Mouse (Mus musculus) testis, postnatal 10 days (tissue): ENCODE data around the gene Cacna1a.

ENCODE experiments used
- DNase-seq: peaks from one replicate; pipeline ENCODE4 v3.0.0; 2021; ENCODE audit warnings: low spot score

Gene Cacna1a

DNA sequence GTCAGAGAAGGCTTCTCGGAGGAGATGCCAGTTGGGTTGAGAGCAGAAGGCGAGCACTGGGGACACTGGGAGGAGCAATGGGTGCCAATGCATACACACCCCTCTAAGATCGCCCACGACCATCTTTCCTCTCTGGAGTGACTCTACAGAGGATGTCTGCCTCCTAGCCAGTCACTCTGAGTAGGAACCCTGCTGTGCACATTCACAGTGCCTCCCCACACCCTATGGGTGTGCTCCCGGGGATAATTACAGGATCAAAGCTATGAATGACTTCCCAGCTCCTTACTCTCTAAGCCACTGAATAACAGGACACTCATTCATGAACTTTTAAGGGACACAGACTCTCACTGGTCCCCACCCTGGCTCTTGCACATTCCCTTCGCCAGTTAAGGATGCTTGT, 151.1 kb downstream of the Cacna1a start:
- DNase-seq: no peak

GRCm38 (mm10) chr8:84542481-84542880, 154.2 kb downstream of the Cacna1a start:
- no peak for DNase-seq

GRCm38 (mm10) chr8:84545522-84545921, 157.3 kb downstream of the Cacna1a start:
- DNase-seq: no peak

- DNase-seq: no peak
Measured at GRCm38 (mm10) chr8:84552457-84552856, 164.2 kb downstream of the Cacna1a start.

DNA sequence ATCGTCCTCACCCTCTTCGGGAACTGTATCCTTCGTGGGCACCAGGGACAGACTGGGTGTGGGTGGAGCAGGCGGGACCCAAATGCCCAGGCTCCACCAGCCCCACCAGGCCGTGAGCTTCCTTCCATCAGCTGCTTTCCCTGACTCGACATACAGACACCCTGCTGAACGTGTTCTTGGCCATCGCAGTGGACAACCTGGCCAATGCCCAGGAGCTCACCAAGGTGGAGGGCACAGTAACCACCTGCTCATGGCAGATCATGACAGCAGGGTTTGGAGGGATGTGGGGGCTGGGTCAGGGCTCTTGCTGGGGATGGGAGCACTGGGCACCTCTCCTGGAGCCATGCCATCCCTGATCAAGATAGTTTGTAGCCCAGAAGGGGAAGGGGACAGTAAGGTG, 164.9 kb downstream of the Cacna1a start:
- no peak for DNase-seq

- no peak for DNase-seq
Measured at GRCm38 (mm10) chr8:84553617-84554016, 165.4 kb downstream of the Cacna1a start.

- peak; percentile 78 for DNase-seq
Measured at GRCm38 (mm10) chr8:84554301-84555027, 166.2 kb downstream of the Cacna1a start.

DNA sequence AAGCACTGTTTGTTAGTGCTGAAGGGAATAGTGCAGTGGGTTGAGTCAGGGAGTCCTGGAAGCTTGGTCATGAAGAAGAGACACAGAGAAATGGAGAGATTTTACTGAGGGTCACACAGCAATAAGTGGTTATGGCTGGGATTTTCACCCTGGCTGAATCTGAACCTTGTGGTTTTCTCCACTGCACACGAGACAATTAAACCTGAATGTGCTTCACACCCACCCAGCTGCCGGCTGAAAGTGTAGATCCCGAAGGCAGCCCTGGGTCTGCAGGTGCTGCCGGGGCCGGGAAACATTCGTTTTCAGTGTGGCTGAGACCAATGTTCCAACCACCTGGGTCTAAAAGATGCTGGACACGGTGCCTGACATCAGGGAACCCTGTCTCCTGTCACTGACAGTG, 167.0 kb downstream of the Cacna1a start:
- no peak for DNase-seq

GRCm38 (mm10) chr8:84557936-84558335, 169.7 kb downstream of the Cacna1a start:
- DNase-seq: no peak

DNA sequence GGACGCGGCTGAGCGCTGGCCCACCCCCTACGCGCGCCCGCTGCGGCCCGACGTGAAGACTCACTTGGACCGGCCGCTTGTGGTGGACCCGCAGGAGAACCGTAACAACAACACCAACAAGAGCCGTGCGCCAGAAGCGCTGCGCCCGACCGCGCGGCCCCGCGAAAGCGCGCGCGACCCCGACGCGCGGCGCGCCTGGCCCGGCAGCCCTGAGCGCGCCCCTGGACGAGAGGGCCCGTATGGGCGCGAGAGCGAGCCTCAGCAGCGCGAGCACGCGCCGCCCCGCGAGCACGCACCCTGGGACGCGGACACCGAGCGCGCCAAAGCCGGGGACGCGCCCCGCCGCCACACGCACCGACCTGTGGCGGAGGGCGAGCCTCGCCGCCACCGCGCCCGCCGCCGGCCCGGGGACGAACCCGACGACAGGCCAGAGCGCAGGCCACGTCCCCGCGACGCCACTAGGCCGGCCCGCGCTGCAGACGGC, 170.9 kb downstream of the Cacna1a start:
- DNase-seq: no peak

DNA sequence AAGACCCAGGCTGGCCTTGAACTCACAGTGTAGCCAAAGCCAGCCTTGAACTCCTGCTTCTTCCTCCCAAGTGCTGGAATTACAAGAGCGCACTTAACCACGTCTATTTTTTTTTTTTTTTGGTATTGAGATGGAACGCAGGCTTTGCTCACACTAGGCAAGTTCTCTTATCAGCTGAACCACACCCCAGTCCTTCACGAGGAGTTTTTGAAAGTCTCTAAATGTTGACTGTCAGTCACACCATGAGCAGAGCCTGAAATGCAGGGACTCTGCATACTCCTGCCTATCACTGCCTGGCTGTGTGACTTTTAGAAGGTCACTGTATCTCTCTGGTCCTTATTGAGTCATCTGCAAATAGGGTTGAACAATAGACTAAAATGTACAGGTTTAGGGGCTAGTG, 173.5 kb downstream of the Cacna1a start:
- DNase-seq: no peak

- no peak for DNase-seq
Measured at GRCm38 (mm10) chr8:84564042-84564441, 175.8 kb downstream of the Cacna1a start.

GRCm38 (mm10) chr8:84565577-84566360, 177.5 kb downstream of the Cacna1a start:
- no peak for DNase-seq

DNA sequence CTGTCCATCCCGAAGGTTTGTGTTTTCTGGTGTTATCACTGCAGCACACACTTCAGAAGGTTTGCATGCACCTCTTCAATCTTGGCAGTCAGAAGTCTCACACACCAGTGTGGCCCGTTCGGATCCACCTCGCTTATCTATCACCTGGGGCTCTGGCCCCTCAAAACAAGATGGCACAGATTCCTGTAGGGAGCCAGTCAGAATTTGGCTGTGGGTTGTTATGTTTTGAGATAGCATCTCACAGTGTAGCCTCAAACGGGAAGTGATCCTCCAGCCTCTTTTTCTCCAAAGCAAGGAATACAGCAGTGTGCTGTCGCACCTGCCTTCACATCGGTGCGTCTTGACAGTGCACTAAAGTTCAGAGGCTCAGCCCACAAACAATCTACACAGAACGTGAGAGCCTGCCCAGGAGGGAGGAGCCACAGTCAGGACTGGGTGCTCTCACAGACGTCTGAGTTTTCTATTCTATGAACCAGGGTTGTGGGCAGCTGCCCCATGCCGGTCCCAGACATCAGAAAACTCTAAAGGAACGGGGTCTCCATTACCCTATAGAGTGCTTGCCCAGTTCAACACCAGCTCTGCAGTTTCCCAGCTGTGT, 178.7 kb downstream of the Cacna1a start:
- no peak for DNase-seq

DNA sequence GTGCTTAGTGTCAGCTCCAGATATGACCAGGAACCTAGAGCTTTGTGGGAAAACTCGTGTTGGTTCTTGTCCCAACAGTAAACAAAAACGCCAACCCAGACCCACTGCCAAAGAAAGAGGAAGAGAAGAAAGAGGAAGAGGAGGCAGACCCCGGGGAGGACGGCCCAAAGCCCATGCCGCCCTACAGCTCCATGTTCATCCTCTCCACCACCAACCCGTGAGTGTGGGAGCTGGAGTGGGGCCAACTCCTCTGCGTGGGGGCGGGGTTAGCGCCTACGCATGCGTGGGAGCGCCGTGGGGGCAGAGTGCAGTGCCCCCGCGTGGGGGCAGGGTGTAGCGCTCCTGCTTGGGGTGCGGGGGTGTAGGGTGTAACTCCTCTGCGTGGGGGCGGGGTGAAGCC, 179.3 kb downstream of the Cacna1a start:
- DNase-seq: peak; percentile 80

- no peak for DNase-seq
Measured at GRCm38 (mm10) chr8:84568737-84569136, 180.5 kb downstream of the Cacna1a start.

GRCm38 (mm10) chr8:84569921-84570673, 181.9 kb downstream of the Cacna1a start:
- peak; percentile 55 for DNase-seq

GRCm38 (mm10) chr8:84577432-84577831, 189.2 kb downstream of the Cacna1a start:
- DNase-seq: no peak

DNA sequence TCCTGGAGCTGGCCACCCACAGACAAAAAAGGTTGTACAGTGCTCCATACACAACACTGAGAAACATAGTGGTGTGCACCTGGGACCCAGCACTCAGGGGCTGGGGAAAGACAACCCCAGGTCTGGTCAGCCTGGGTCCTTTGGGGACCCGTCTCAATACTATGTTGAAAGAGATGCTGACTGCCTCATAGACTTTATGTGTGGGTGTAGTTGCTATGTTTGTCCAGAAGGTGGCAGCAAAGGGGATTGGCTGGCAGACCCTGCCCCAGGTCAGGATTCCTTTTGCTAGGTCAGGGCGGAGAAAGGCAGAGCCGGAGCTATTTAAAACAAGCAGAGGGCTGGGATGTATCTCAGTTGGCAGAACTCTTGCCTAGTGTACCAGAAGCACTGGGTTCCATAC, 191.4 kb downstream of the Cacna1a start:
- DNase-seq: peak; percentile 58

DNA sequence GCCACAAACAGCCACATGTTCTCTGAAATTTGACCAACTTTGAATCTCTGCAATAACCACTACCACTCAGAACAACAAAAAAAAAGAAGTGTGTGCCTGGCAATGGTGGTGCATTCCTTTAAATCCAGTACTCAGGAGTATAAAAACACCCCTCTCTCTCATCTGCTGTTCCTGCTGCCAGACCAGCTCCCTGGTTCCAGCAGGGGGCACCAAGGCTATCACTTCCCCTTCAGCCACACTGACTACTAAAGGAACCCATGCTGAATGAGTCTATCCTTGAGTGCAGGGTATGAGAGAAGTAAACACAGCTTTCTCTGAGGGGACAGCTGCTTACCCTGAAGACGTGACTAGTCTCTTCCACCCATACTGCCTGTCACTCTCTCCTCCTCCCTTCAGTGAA, 197.1 kb downstream of the Cacna1a start:
- DNase-seq: no peak

DNA sequence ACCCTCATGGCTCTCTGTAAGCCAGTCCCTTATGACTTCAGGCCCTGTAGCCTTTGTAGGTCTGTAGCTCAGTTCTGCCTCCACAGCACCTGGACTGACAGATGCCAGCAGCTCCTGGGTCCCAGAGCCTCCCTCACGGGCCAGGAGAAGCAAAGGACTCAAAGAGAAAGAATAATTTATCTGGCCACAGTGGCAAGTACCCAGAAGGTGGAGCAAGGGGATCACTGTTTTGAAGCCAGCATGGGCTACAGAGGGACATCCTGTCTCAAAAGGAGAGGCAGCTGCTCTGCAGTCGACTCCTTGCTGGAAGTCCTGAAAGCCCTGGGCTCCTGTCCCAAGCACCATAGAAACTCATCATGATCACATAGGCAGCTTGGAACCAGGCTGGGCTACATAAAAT, 198.0 kb downstream of the Cacna1a start:
- no peak for DNase-seq

DNA sequence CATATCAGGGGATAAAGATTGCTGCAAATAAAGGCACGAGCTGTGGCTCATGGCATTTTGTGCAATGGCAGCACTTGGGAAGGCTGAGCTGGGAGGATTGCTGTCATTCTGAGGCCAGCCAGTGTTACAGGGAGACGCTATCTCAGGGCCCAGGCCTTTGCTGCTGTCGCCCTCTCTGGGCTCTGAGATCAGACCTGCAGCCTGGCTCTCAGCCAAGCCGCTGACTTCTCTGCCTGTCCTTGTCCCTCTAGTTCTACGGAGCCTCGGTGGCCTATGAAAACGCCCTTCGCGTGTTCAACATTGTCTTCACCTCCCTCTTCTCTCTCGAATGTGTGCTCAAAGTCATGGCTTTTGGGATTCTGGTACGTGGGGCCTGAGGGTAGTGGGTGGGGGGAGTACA, 200.3 kb downstream of the Cacna1a start:
- DNase-seq: no peak
